12 mouse cellular contexts compared by ENCODE assay signal in the genomic region with DNA sequence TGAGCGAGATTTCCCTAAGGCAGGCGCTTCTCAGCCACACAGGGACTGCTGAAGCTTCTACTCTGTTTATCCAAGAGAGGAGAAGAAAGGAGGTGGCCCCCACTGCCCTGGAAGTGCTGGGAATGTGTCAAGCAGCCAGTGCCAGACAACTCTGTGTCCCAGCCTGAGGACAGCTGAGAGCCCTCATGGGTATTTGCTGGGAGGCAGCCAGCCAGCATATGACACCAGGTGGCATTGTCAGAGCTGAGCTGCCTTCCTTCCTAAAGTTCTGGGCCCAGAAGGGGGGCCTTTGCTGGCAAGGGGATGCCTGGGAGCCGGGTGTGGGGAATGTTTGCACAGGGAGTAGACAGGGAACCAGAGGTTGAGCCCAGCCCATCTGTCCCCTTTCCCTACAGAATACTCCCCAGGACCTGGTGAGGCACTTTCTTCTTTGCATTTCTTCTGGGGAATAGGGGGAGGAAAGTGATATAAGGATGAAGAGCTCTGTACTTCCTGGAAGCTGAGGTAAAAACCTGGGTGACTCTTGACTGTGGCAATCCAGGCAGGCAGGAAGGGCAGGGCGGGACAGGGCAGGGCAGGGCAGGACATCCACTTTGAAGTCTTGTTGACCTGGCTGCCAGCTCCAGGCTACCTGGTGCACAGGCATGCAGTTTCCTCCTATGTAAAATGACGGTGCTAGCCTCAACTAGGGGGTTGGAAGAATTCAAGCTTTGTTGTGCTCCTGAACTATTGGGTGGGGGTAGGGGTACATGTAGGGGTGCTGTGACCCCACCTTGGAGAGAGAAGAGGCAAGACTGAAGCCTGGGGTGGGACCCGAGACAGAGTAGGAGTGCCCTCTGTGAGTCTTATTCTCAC. TPM values are rescaled to one million over a fixed set of nuclear protein-coding genes. Genes with fewer than 3 reads are reported as not detected.
A peak's percentile ranks its signal among the peaks of the same experiment; 100 is the strongest.
DNase-seq lines count a peak whose midpoint lies in the region; ATAC-seq and TF ChIP-seq lines count a peak whose summit lies in the region.
"Had no signal": no experiment of that assay in that cellular context is flagged by ENCODE, and none has a peak within 500 bp of the region (broad histone marks: within the 10 kb centered on the region; RNA-seq: fewer than 3 reads in every experiment).

No protein-coding gene starts in this region.

- no peak overlapping the region for H3K4me3 ChIP-seq in liver, embryonic 16.5 days (ENCODE audit: low read depth, low read length)
- no peak overlapping the region for H3K4me3 ChIP-seq in embryonic facial prominence, embryonic 15.5 days (replicated peaks)
- no peak overlapping the region for H3K4me3 ChIP-seq in heart, postnatal 0 days (ENCODE audit: low read depth, low read length)
- H3K4me3 ChIP-seq: erythroblast, embryonic 14.5 days; left cerebral cortex, adult 2 months; midbrain, embryonic 12.5 days had no signal

- no peak overlapping the region for H3K9ac ChIP-seq in liver, embryonic 16.5 days (ENCODE audit: low read depth, low read length)
- H3K9ac ChIP-seq in embryonic facial prominence, embryonic 15.5 days = no peak overlapping the region; the same call in 1 of the 2 replicates
- 0 out of 2 replicates have a peak overlapping the region, but pooled peaks have one; percentile 1 for H3K9ac ChIP-seq in heart, postnatal 0 days (replicated peaks; ENCODE audit: low read depth, low read length)
- H3K9ac ChIP-seq: midbrain, embryonic 12.5 days had no signal

- H3K4me2 ChIP-seq in liver, embryonic 16.5 days (ENCODE audit: low read depth, low read length) = 0 out of 2 replicates have a peak overlapping the region, but pooled peaks have one; percentile 2
- no peak overlapping the region for H3K4me2 ChIP-seq in embryonic facial prominence, embryonic 15.5 days (replicated peaks)
- no peak overlapping the region for H3K4me2 ChIP-seq in heart, postnatal 0 days (ENCODE audit: low read depth, low read length)
- H3K4me2 ChIP-seq: midbrain, embryonic 12.5 days had no signal

- TF ChIP-seq EP300 in heart, postnatal 0 days (IDR thresholded peaks at IDR 0.05; ENCODE audit: low read depth) = peak; percentile 45; the same call in 1 of the 2 replicates

- H3K27me3 ChIP-seq in liver, embryonic 16.5 days (ENCODE audit: control insufficient read depth, insufficient read depth, low read depth, low read length) = peaks cover 14% of the 10 kb centered on the region
- no peaks in the 10 kb centered on the region for H3K27me3 ChIP-seq in embryonic facial prominence, embryonic 15.5 days
- no peaks in the 10 kb centered on the region for H3K27me3 ChIP-seq in heart, postnatal 0 days (ENCODE audit: control insufficient read depth, insufficient read depth, low read length)

- peak; percentile 10; the same call in 1 of the 2 replicates for TF ChIP-seq CTCF in heart, postnatal 0 days (IDR thresholded peaks at IDR 0.05; ENCODE audit: low read depth)

- DNase-seq in liver = no peak
- peak; percentile 76 for DNase-seq in heart, postnatal 0 days (ENCODE audit: low spot score)
- peak; percentile 74 to 90 for DNase-seq in lung, postnatal 4 days
- no peak for DNase-seq in thymus, postnatal 4 days
- no peak for DNase-seq in frontal cortex, postnatal 10 days (ENCODE audit: low spot score in 2 of 2)
- DNase-seq: right cerebral cortex, adult 18-20 months; thymus, postnatal 25 days had no signal

- WGBS in liver, embryonic 16.5 days (ENCODE audit: insufficient replicate concordance) = 54% methylated on average over 6 of the region's 6 CpGs
- WGBS in embryonic facial prominence, embryonic 15.5 days = 41% methylated on average over 6 of the region's 6 CpGs
- 43% methylated on average over 6 of the region's 6 CpGs for WGBS in heart, postnatal 0 days

- no peak for ATAC-seq in liver, embryonic 16.5 days (ENCODE audit: low read depth)
- no peak for ATAC-seq in embryonic facial prominence, embryonic 15.5 days (ENCODE audit: insufficient number of reproducible peaks, low FRiP score, low TSS enrichment, low read depth)
- peak; percentile 48 for ATAC-seq in heart, postnatal 0 days (ENCODE audit: insufficient read depth, low read depth)

- H3K36me3 ChIP-seq in liver, embryonic 16.5 days (ENCODE audit: control insufficient read depth, insufficient read depth) = no peaks in the 10 kb centered on the region
- no peaks in the 10 kb centered on the region for H3K36me3 ChIP-seq in embryonic facial prominence, embryonic 15.5 days
- H3K36me3 ChIP-seq in heart, postnatal 0 days (replicated peaks; ENCODE audit: control insufficient read depth, insufficient read depth, low read length) = no peaks in the 10 kb centered on the region
- H3K36me3 ChIP-seq: midbrain, embryonic 12.5 days had no signal

- no peaks in the 10 kb centered on the region; the same call in 1 of the 2 replicates for H3K4me1 ChIP-seq in liver, embryonic 16.5 days (ENCODE audit: control insufficient read depth, low read depth, low read length)
- H3K4me1 ChIP-seq in embryonic facial prominence, embryonic 15.5 days = peaks cover 36% of the 10 kb centered on the region
- peaks cover 26% of the 10 kb centered on the region for H3K4me1 ChIP-seq in heart, postnatal 0 days (ENCODE audit: control insufficient read depth, insufficient read depth)

- no peaks in the 10 kb centered on the region for H3K9me3 ChIP-seq in liver, embryonic 16.5 days (replicated peaks; ENCODE audit: control insufficient read depth, low read length)
- H3K9me3 ChIP-seq in embryonic facial prominence, embryonic 15.5 days (replicated peaks) = no peaks in the 10 kb centered on the region
- H3K9me3 ChIP-seq in heart, postnatal 0 days (replicated peaks; ENCODE audit: control insufficient read depth, low read length) = no peaks in the 10 kb centered on the region
- H3K9me3 ChIP-seq: midbrain, embryonic 12.5 days had no signal

- H3K27ac ChIP-seq in liver, embryonic 16.5 days (ENCODE audit: low read length) = peak overlapping the region; percentile 58
- peak overlapping the region; percentile 66; the same call in 1 of the 2 replicates for H3K27ac ChIP-seq in embryonic facial prominence, embryonic 15.5 days (replicated peaks)
- H3K27ac ChIP-seq in heart, postnatal 0 days (ENCODE audit: low read depth) = peak overlapping the region; percentile 63
- H3K27ac ChIP-seq: left cerebral cortex, adult 2 months; midbrain, embryonic 12.5 days had no signal

RNA-seq across cellular contexts. Expression of gene Agpat2, which starts 3.1 kb away (rescaled TPM):
- polyA plus RNA-seq in liver, embryonic 16.5 days (2015; fragmentation: Nextera tagmentation; extraction: Ambion mirVana) = 58.3 and 65.7 TPM in 2 replicates
- polyA plus RNA-seq in embryonic facial prominence, embryonic 15.5 days (2015; fragmentation: Nextera tagmentation; extraction: Ambion mirVana) = 31.7 and 32.2 TPM in 2 replicates
- 41.0 and 49.3 TPM in 2 replicates for total RNA-seq in heart, postnatal 0 days (2014; rRNA removed; ENCODE audit: low replicate concordance)
- 23.9 and 24.1 TPM in 2 replicates for polyA plus RNA-seq in heart, postnatal 0 days (2015; fragmentation: Nextera tagmentation; extraction: Ambion mirVana)

RNA-seq across cellular contexts. Expression of gene Gm20532, which starts 20.8 kb away (rescaled TPM):
- polyA plus RNA-seq in liver, embryonic 16.5 days (2015; fragmentation: Nextera tagmentation; extraction: Ambion mirVana) = not detected in 2 replicates
- polyA plus RNA-seq in embryonic facial prominence, embryonic 15.5 days (2015; fragmentation: Nextera tagmentation; extraction: Ambion mirVana) = not detected in 2 replicates
- not detected in 2 replicates for total RNA-seq in heart, postnatal 0 days (2014; rRNA removed; ENCODE audit: low replicate concordance)
- not detected in 2 replicates for polyA plus RNA-seq in heart, postnatal 0 days (2015; fragmentation: Nextera tagmentation; extraction: Ambion mirVana)
- total RNA-seq: left cerebral cortex, adult 2 months had no signal
- polyA plus RNA-seq: erythroblast, embryonic 14.5 days; midbrain, embryonic 12.5 days had no signal

RNA-seq across cellular contexts. Expression of gene Fam69b, which starts 21.0 kb away (rescaled TPM):
- polyA plus RNA-seq in liver, embryonic 16.5 days (2015; fragmentation: Nextera tagmentation; extraction: Ambion mirVana) = 0.61 and 1.3 TPM in 2 replicates
- 44.0 and 48.6 TPM in 2 replicates for polyA plus RNA-seq in embryonic facial prominence, embryonic 15.5 days (2015; fragmentation: Nextera tagmentation; extraction: Ambion mirVana)
- total RNA-seq in heart, postnatal 0 days (2014; rRNA removed; ENCODE audit: low replicate concordance) = 16.5 and 23.2 TPM in 2 replicates
- 7.7 and 9.7 TPM in 2 replicates for polyA plus RNA-seq in heart, postnatal 0 days (2015; fragmentation: Nextera tagmentation; extraction: Ambion mirVana)
- polyA plus RNA-seq: erythroblast, embryonic 14.5 days had no signal

RNA-seq across cellular contexts. Expression of gene Egfl7, which starts 27.5 kb away (rescaled TPM):
- polyA plus RNA-seq in liver, embryonic 16.5 days (2015; fragmentation: Nextera tagmentation; extraction: Ambion mirVana) = 50.9 and 54.3 TPM in 2 replicates
- 111 and 125 TPM in 2 replicates for polyA plus RNA-seq in embryonic facial prominence, embryonic 15.5 days (2015; fragmentation: Nextera tagmentation; extraction: Ambion mirVana)
- 375 and 401 TPM in 2 replicates for total RNA-seq in heart, postnatal 0 days (2014; rRNA removed; ENCODE audit: low replicate concordance)
- polyA plus RNA-seq in heart, postnatal 0 days (2015; fragmentation: Nextera tagmentation; extraction: Ambion mirVana) = 158 and 159 TPM in 2 replicates

Comparison
In these comparisons a context has a peak if more than half of its experiments do, and no peak if none do; other contexts are left out.
1. DNase-seq: peak in heart, postnatal 0 days (single experiment) and lung, postnatal 4 days (2 of 2); none in liver (single experiment), thymus, postnatal 4 days (single experiment) and frontal cortex, postnatal 10 days (0 of 2).
2. Peak in every context shown above with its lines, with median percentiles within 50 percentile points of each other: H3K27ac ChIP-seq.